ENCODE assay signal across 8 mouse cellular contexts in the genomic region with DNA sequence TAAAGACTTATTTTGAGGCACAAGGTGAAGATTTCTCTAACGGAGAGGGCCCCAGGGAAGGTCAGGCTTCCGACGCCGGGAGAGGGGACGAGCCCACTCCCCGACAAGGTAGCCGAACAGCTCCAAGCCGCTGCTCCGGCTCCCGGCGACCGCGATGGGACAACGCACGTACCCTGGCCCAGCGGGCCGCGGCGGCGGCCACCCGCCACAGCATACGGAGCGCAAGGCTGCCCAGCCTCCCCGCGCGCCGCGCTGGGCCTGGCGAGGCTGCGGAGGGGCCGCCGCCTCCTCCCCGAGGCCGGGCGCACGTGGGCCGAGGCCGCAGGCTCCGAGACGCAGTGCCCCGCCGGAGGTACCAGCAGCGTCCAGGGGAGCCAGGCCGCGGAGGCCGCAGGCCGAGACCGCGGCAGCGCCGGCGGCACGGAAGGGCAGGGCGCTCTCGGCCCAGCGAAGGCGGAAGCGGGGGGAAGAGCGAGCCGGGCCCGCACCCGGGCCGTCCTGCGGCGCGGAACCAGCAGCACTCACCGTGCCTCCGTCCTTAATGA. TPM values are rescaled to one million over a fixed set of nuclear protein-coding genes. Genes with fewer than 3 reads are reported as not detected.
DNase-seq lines count a peak whose midpoint lies in the region; ATAC-seq and TF ChIP-seq lines count a peak whose summit lies in the region.

No protein-coding gene starts in this region.

- POLR2A ChIA-PET in Patski (lab: Charles Lee): no interaction called here

- WGBS in kidney, embryonic 14.5 days: under 1% methylated on average over 59 of the region's 68 CpGs
- under 1% methylated on average over 42 of the region's 68 CpGs for WGBS in hindbrain, embryonic 16.5 days
- WGBS in liver, postnatal 0 days (ENCODE audit: insufficient replicate concordance): under 1% methylated on average over 59 of the region's 68 CpGs
- WGBS in stomach, postnatal 0 days: under 1% methylated on average over 39 of the region's 68 CpGs

- in situ Hi-C loops in Patski (cut with MboI; ENCODE audit: low pct_unique_long_range_greater_than_20kb): no loop called here

- peak overlapping the region; percentile 54 for H3K4me2 ChIP-seq in kidney, embryonic 14.5 days (replicated peaks; ENCODE audit: low read depth, low read length)
- H3K4me2 ChIP-seq in hindbrain, embryonic 16.5 days (ENCODE audit: low read length): peak overlapping the region; percentile 65
- H3K4me2 ChIP-seq in liver, postnatal 0 days (ENCODE audit: low read depth, low read length): peak overlapping the region; percentile 77
- peak overlapping the region; percentile 63 for H3K4me2 ChIP-seq in stomach, postnatal 0 days (replicated peaks; ENCODE audit: low read depth)

- DNase-seq in kidney, postnatal 25 days: no peak
- peak; percentile 43 for DNase-seq in Patski (ENCODE audit: low read depth, low spot score)
- DNase-seq in liver, postnatal 0 days: no peak
- no peak for DNase-seq in stomach, postnatal 0 days (ENCODE audit: low spot score)
- no peak for DNase-seq in lung, postnatal 25 days (ENCODE audit: low spot score)

- TF ChIP-seq CTCF in Patski (IDR thresholded peaks at IDR 0.05): no peak
- no peak for TF ChIP-seq CTCF in embryonic fibroblast, embryonic 13.5 days (IDR thresholded peaks at IDR 0.05; ENCODE audit: borderline replicate concordance, insufficient read depth, low read length)
- no peak for TF ChIP-seq CTCF in liver, postnatal 0 days (IDR thresholded peaks at IDR 0.05; ENCODE audit: low read depth)
- TF ChIP-seq CTCF in stomach, postnatal 0 days (IDR thresholded peaks at IDR 0.05; ENCODE audit: low read depth): no peak

- H3K36me3 ChIP-seq in kidney, embryonic 14.5 days (ENCODE audit: control insufficient read depth, insufficient read depth, low read length): no peaks in the 10 kb centered on the region
- no peaks in the 10 kb centered on the region for H3K36me3 ChIP-seq in hindbrain, embryonic 16.5 days (ENCODE audit: control insufficient read depth, insufficient read depth, low read length)
- no peaks in the 10 kb centered on the region for H3K36me3 ChIP-seq in liver, postnatal 0 days (replicated peaks; ENCODE audit: insufficient read depth, low read length)
- no peaks in the 10 kb centered on the region for H3K36me3 ChIP-seq in stomach, postnatal 0 days (ENCODE audit: control insufficient read depth, insufficient read depth, low read length)

- H3K4me1 ChIP-seq in kidney, embryonic 14.5 days (ENCODE audit: control insufficient read depth, insufficient read depth, low read length): peaks cover 15% of the 10 kb centered on the region
- H3K4me1 ChIP-seq in embryonic fibroblast, embryonic 13.5 days (ENCODE audit: control insufficient read depth, insufficient read depth, low read length): peaks cover 8% of the 10 kb centered on the region
- peaks cover 26% of the 10 kb centered on the region for H3K4me1 ChIP-seq in hindbrain, embryonic 16.5 days (ENCODE audit: control insufficient read depth, insufficient read depth, low read depth, low read length)
- H3K4me1 ChIP-seq in liver, postnatal 0 days (ENCODE audit: insufficient read depth): peaks cover 39% of the 10 kb centered on the region
- H3K4me1 ChIP-seq in stomach, postnatal 0 days (replicated peaks; ENCODE audit: control insufficient read depth, insufficient read depth): peaks cover 3% of the 10 kb centered on the region; the same call in 1 of the 2 replicates

- H3K27me3 ChIP-seq in kidney, embryonic 14.5 days (ENCODE audit: control insufficient read depth, insufficient read depth, low read length): no peaks in the 10 kb centered on the region
- no peaks in the 10 kb centered on the region for H3K27me3 ChIP-seq in Patski
- H3K27me3 ChIP-seq in hindbrain, embryonic 16.5 days (replicated peaks; ENCODE audit: control insufficient read depth, insufficient read depth, low read length): no peaks in the 10 kb centered on the region
- H3K27me3 ChIP-seq in liver, postnatal 0 days (ENCODE audit: insufficient read depth, low read length): no peaks in the 10 kb centered on the region
- no peaks in the 10 kb centered on the region for H3K27me3 ChIP-seq in stomach, postnatal 0 days (ENCODE audit: control insufficient read depth, insufficient read depth, low read length)

- peak overlapping the region; percentile 98 for H3K4me3 ChIP-seq in kidney, embryonic 14.5 days (ENCODE audit: low read length)
- peak overlapping the region; percentile 100 for H3K4me3 ChIP-seq in embryonic fibroblast, embryonic 13.5 days (ENCODE audit: insufficient read depth, low read length)
- H3K4me3 ChIP-seq in hindbrain, embryonic 16.5 days (ENCODE audit: low read length): peak overlapping the region; percentile 100
- peak overlapping the region; percentile 80 for H3K4me3 ChIP-seq in liver, postnatal 0 days (ENCODE audit: low read depth, low read length)
- peak overlapping the region; percentile 95 for H3K4me3 ChIP-seq in stomach, postnatal 0 days (ENCODE audit: low read depth, low read length)

- peak overlapping the region; percentile 99 for H3K9ac ChIP-seq in kidney, embryonic 14.5 days (ENCODE audit: low read depth, low read length)
- H3K9ac ChIP-seq in hindbrain, embryonic 16.5 days (ENCODE audit: low read depth, low read length): peak overlapping the region; percentile 99
- peak overlapping the region; percentile 78 for H3K9ac ChIP-seq in liver, postnatal 0 days (replicated peaks)
- H3K9ac ChIP-seq in stomach, postnatal 0 days (ENCODE audit: low read length): peak overlapping the region; percentile 95

- H3K9me3 ChIP-seq in kidney, embryonic 14.5 days (ENCODE audit: control insufficient read depth, low read length): no peaks in the 10 kb centered on the region
- H3K9me3 ChIP-seq in hindbrain, embryonic 16.5 days (ENCODE audit: control insufficient read depth, low read length): no peaks in the 10 kb centered on the region
- no peaks in the 10 kb centered on the region for H3K9me3 ChIP-seq in liver, postnatal 0 days (ENCODE audit: low read length)
- H3K9me3 ChIP-seq in stomach, postnatal 0 days (ENCODE audit: control insufficient read depth, low read length): no peaks in the 10 kb centered on the region

- peak; percentile 88 for ATAC-seq in kidney, embryonic 14.5 days (ENCODE audit: low FRiP score, low TSS enrichment)
- peak; percentile 70 for ATAC-seq in Patski
- ATAC-seq in hindbrain, embryonic 16.5 days: peak; percentile 92
- ATAC-seq in liver, postnatal 0 days: peak; percentile 75
- peak; percentile 88 for ATAC-seq in stomach, postnatal 0 days (ENCODE audit: low FRiP score, low TSS enrichment)

- TF ChIP-seq EP300 in liver, postnatal 0 days (IDR thresholded peaks at IDR 0.05; ENCODE audit: low read depth): no peak
- TF ChIP-seq EP300 in stomach, postnatal 0 days (optimal IDR thresholded peaks at IDR 0.05): no peak

- CTCF ChIA-PET in Patski (lab: Charles Lee): interaction anchor here (1.0 kb wide), 1 partner anchor 9 kb away, joined by 3 read pairs; no protein-coding TSS in a partner anchor

- H3K27ac ChIP-seq in kidney, embryonic 14.5 days (ENCODE audit: low read depth, low read length): peak overlapping the region; percentile 94
- peak overlapping the region; percentile 68 for H3K27ac ChIP-seq in embryonic fibroblast, embryonic 13.5 days (ENCODE audit: insufficient read depth, low read length)
- H3K27ac ChIP-seq in hindbrain, embryonic 16.5 days (ENCODE audit: low read depth, low read length): peak overlapping the region; percentile 97
- peak overlapping the region; percentile 93 for H3K27ac ChIP-seq in liver, postnatal 0 days (ENCODE audit: low read depth)
- peak overlapping the region; percentile 97 for H3K27ac ChIP-seq in stomach, postnatal 0 days (replicated peaks)

- no peak for TF ChIP-seq POLR2A in embryonic fibroblast, embryonic 13.5 days (IDR thresholded peaks at IDR 0.05; ENCODE audit: low read depth, low read length)

RNA-seq across cellular contexts. Expression of gene Mfsd14a, which starts 0.5 kb away (rescaled TPM):
- 65.6 and 106 TPM in 2 replicates for polyA plus RNA-seq in kidney, embryonic 14.5 days (2014; fragmentation: Nextera tagmentation; extraction: Ambion mirVana)
- polyA plus RNA-seq in Patski (2021): 84.1 TPM
- 41.4 and 45.4 TPM in 2 replicates for polyA plus RNA-seq in embryonic fibroblast, embryonic 13.5 days (2011; ENCODE audit: insufficient read length, low read depth, missing spikeins)
- 64.6 and 68.2 TPM in 2 replicates for polyA plus RNA-seq in hindbrain, embryonic 16.5 days (2015; fragmentation: Nextera tagmentation; extraction: Ambion mirVana)
- polyA plus RNA-seq in liver, postnatal 0 days (2015; fragmentation: Nextera tagmentation; extraction: Ambion mirVana): 28.2 and 30.5 TPM in 2 replicates
- 50.4 and 51.1 TPM in 2 replicates for polyA plus RNA-seq in stomach, postnatal 0 days (2015; fragmentation: Nextera tagmentation; extraction: Ambion mirVana)

RNA-seq across cellular contexts. Expression of gene Gm43191, which starts 19.1 kb away (rescaled TPM):
- polyA plus RNA-seq in kidney, embryonic 14.5 days (2014; fragmentation: Nextera tagmentation; extraction: Ambion mirVana): not detected in 2 replicates
- polyA plus RNA-seq in Patski (2021): 2.6 TPM
- not detected in 2 replicates for polyA plus RNA-seq in embryonic fibroblast, embryonic 13.5 days (2011; ENCODE audit: insufficient read length, low read depth, missing spikeins)
- polyA plus RNA-seq in hindbrain, embryonic 16.5 days (2015; fragmentation: Nextera tagmentation; extraction: Ambion mirVana): not detected in 2 replicates
- not detected in 2 replicates for polyA plus RNA-seq in liver, postnatal 0 days (2015; fragmentation: Nextera tagmentation; extraction: Ambion mirVana)
- polyA plus RNA-seq in stomach, postnatal 0 days (2015; fragmentation: Nextera tagmentation; extraction: Ambion mirVana): not detected in 2 replicates

RNA-seq across cellular contexts. Expression of gene Trmt13, which starts 47.6 kb away (rescaled TPM):
- polyA plus RNA-seq in kidney, embryonic 14.5 days (2014; fragmentation: Nextera tagmentation; extraction: Ambion mirVana): 28.7 and 32.1 TPM in 2 replicates
- 26.4 TPM for polyA plus RNA-seq in Patski (2021)
- 19.0 and 21.2 TPM in 2 replicates for polyA plus RNA-seq in embryonic fibroblast, embryonic 13.5 days (2011; ENCODE audit: insufficient read length, low read depth, missing spikeins)
- 22.5 and 25.2 TPM in 2 replicates for polyA plus RNA-seq in hindbrain, embryonic 16.5 days (2015; fragmentation: Nextera tagmentation; extraction: Ambion mirVana)
- 7.4 and 7.6 TPM in 2 replicates for polyA plus RNA-seq in liver, postnatal 0 days (2015; fragmentation: Nextera tagmentation; extraction: Ambion mirVana)
- polyA plus RNA-seq in stomach, postnatal 0 days (2015; fragmentation: Nextera tagmentation; extraction: Ambion mirVana): 12.6 and 13.0 TPM in 2 replicates

RNA-seq across cellular contexts. Expression of gene Slc35a3, which starts 50.7 kb away (rescaled TPM):
- polyA plus RNA-seq in kidney, embryonic 14.5 days (2014; fragmentation: Nextera tagmentation; extraction: Ambion mirVana): 9.0 and 15.9 TPM in 2 replicates
- 44.0 TPM for polyA plus RNA-seq in Patski (2021)
- polyA plus RNA-seq in embryonic fibroblast, embryonic 13.5 days (2011; ENCODE audit: insufficient read length, low read depth, missing spikeins): 18.7 and 23.7 TPM in 2 replicates
- polyA plus RNA-seq in hindbrain, embryonic 16.5 days (2015; fragmentation: Nextera tagmentation; extraction: Ambion mirVana): 7.3 and 8.1 TPM in 2 replicates
- polyA plus RNA-seq in liver, postnatal 0 days (2015; fragmentation: Nextera tagmentation; extraction: Ambion mirVana): 6.0 and 7.5 TPM in 2 replicates
- polyA plus RNA-seq in stomach, postnatal 0 days (2015; fragmentation: Nextera tagmentation; extraction: Ambion mirVana): 25.2 and 25.3 TPM in 2 replicates
